Mouse (Mus musculus) intestine, embryonic 14.5 days (tissue): ENCODE results near the gene Pnp. TPM values are rescaled to one million over a fixed set of nuclear protein-coding genes. Genes with fewer than 3 reads are reported as not detected.

Experiments
- ATAC-seq: fragments of 200-750 bp; cut with Nextera tagmentation; replicated peaks from 2 replicates; pipeline ENCODE4 v1.8.0; 2017; ENCODE audit warnings: low read depth, moderate number of reproducible peaks, moderate TSS enrichment, moderate library complexity; ENCODE audit not compliant: low FRiP score, low TSS enrichment
- DNase-seq: peaks from one replicate; pipeline ENCODE4 v3.0.0-alpha.2; 2018; ENCODE audit warnings: low spot score
- H3K27ac ChIP-seq: fragments of 300-500 bp; sonication (generic); 2 replicates; pipeline ENCODE4 v1.5.1; 2014; ENCODE audit warnings: low read depth, mild to moderate bottlenecking, control low read depth
- H3K27me3 ChIP-seq: fragments of 300-500 bp; sonication (generic); replicated peaks from 2 replicates; pipeline ENCODE4 v1.6.1; 2014; ENCODE audit warnings: low read length, control low read depth; ENCODE audit not compliant: control insufficient read depth, insufficient read depth
- H3K36me3 ChIP-seq: fragments of 300-500 bp; sonication (generic); 2 replicates; pipeline ENCODE4 v1.6.1; 2014; ENCODE audit warnings: low read length, control low read depth; ENCODE audit not compliant: control insufficient read depth, insufficient read depth
- H3K4me1 ChIP-seq: fragments of 300-500 bp; sonication (generic); replicated peaks from 2 replicates; pipeline ENCODE4 v1.6.1; 2014; ENCODE audit warnings: low read length, control low read depth, mixed read lengths; ENCODE audit not compliant: control insufficient read depth, insufficient read depth
- H3K4me2 ChIP-seq: fragments of 300-500 bp; sonication (generic); 2 replicates; pipeline ENCODE4 v1.6.1; 2014; ENCODE audit warnings: low read length
- H3K4me3 ChIP-seq: fragments of 300-500 bp; sonication (generic); 2 replicates; pipeline ENCODE4 v1.5.1; 2014; ENCODE audit warnings: low read depth, low read length, control low read depth, mixed read lengths
- H3K9ac ChIP-seq: fragments of 300-500 bp; sonication (generic); 2 replicates; pipeline ENCODE4 v1.6.1; 2014; ENCODE audit warnings: mild to moderate bottlenecking, low read length
- H3K9me3 ChIP-seq: fragments of 300-500 bp; sonication (generic); 2 replicates; pipeline ENCODE4 v1.6.1; 2016; ENCODE audit warnings: low read length, control low read depth; ENCODE audit not compliant: control insufficient read depth
- WGBS: fragments of 180-500 bp; shearing (Covaris S2); extraction: QIAGEN DNeasy Blood & Tissue Kit; methylation state at CpG from one replicate; pipeline ENCODE4 v1.1.7; 2014; 5-methylcytosine and 5-hydroxymethylcytosine counted together
- polyA plus RNA-seq: library from polyadenylated mRNA; unstranded; fragments of >200 nt; fragmentation: Nextera tagmentation; extraction: Ambion mirVana; gene quantifications from 2 replicates; pipeline ENCODE4 v1.2.1, GENCODE M21; 2014

Gene Pnp
- polyA plus RNA-seq, 1 experiment from 2014 or later = 75.2 TPM

DNA sequence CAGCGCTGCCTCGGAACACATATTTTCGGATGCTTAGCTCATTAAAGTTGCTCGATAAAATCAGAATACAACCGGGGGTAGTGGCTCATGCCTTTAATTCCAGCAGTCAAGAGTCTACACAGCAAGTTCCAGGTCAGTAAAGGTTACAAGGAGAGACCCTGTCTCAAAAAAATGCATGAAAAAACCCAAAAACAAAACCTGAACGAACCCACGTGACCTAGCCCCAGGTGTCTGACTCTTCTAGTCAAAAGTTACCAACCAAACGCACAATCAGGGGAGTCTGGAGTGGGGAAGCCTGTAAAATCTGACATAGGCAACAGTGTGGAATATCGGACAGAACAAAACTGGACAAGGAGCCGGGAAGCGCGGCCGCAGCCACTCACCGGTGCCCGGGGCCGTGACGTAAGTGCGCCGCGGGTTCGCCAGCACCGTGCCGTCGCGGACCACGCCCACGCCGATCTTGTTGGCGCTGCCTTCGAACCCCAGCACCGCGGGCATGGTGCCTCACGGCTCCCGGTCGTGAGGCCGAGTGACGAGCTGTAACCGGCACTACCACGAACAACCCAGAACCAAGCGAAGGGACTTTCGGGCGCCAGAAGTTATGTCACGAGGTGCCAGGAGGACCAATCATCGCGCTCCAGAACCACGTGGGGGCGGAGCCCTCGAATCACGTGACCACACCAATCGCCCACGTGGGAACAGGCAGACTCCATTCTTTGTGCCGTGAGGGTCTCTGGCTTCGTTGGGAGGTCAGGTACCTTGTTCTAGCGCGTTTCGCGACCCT, 6.4 kb upstream of the Pnp start, which contains the start of the genes Osgep and Apex1:
Gene Osgep, minus strand, starts transcription at position 613 of the 784 bp plus-strand sequence.
Gene Apex1, plus strand, starts transcription at position 688 of the 784 bp plus-strand sequence.
- Histone ChIP-seq H3K4me3 (peak within 1 kb of the TSS; percentile 94), H3K4me2 (peak within 1 kb of the TSS; percentile 91), H3K4me1 (peaks cover 6% of the 10 kb centered on the region), H3K9ac (peak within 1 kb of the TSS; percentile 93), H3K36me3 (peaks cover 43% of the 10 kb centered on the region), H3K27ac (peak within 1 kb of the TSS; percentile 96), H3K27me3 (no peaks in the 10 kb centered on the region), H3K9me3 (no peaks in the 10 kb centered on the region)
- peak; percentile 97 for DNase-seq
- ATAC-seq = peak; percentile 95
- WGBS = under 1% methylated on average over 57 of the region's 57 CpGs

DNA sequence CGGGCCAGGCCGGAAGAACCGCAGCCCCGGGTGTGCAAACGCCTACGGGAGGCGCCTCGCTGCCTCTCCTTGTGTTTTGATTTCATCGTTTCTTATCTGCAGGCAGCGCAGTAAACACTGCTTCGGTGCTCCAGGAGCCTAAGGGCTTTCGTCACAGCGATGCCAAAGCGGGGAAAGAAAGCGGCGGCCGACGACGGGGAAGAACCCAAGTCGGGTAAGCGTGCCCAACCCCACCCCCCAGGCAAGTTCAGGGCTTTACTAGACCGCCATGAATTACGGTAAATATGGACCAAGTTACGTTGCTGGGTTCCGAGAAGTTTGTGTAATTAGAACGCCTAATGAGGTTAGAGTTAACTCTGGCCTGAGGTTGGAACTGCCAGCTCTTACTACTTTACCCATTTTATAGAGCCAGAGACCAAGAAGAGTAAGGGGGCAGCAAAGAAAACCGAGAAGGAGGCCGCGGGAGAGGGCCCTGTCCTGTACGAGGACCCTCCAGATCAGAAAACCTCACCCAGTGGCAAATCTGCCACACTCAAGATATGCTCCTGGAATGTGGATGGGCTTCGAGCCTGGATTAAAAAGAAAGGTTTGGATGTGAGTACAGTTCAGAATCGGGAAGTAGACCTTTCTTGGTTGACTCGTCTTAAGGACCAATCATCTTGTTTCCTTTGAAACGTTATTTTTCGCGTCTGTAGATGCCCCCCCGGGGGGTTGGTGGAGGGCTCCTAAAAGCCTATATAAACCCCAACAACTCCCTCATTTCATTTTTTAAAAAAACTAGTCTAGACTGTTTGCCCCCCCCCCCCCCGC, 5.6 kb upstream of the Pnp start:
- Histone ChIP-seq H3K4me2 (peak overlapping the region; percentile 91), H3K36me3 (peaks cover 37% of the 10 kb centered on the region), H3K4me1 (peaks cover 13% of the 10 kb centered on the region), H3K4me3 (peak overlapping the region; percentile 94), H3K27me3 (no peaks in the 10 kb centered on the region), H3K27ac (peak overlapping the region; percentile 96), H3K9ac (peak overlapping the region; percentile 93), H3K9me3 (no peaks in the 10 kb centered on the region)
- DNase-seq = no peak
- WGBS = under 1% methylated on average over 38 of the region's 38 CpGs
- peak; percentile 16; the same call in 1 of the 2 replicates for ATAC-seq

DNA sequence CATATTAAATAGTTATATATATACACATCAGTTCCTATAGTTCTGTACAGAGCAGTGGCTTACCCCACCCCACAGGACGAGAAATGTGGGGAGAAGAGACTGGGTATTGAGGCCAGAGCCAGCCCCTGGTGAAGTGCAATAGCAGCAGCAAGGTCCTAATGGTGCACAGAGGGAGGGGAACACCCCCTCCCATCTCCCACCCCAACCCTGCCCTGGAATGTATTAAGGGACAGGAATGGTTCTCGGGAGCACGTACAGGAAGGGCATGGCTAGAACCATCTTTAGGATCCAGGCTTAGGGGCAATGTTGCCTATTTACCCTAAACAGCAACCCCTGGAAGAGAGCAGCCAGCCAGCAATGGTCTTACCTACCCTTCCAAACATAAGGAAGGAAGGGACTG, 3.5 kb upstream of the Pnp start:
- Histone ChIP-seq H3K4me1 (peaks cover 13% of the 10 kb centered on the region), H3K4me3 (no peak overlapping the region), H3K9me3 (no peaks in the 10 kb centered on the region), H3K36me3 (peaks cover 37% of the 10 kb centered on the region), H3K9ac (no peak overlapping the region), H3K4me2 (no peak overlapping the region), H3K27me3 (no peaks in the 10 kb centered on the region), H3K27ac (no peak overlapping the region)
- ATAC-seq (no peak), DNase-seq (no peak)
- 67% methylated on average over 3 of the region's 3 CpGs for WGBS

DNA sequence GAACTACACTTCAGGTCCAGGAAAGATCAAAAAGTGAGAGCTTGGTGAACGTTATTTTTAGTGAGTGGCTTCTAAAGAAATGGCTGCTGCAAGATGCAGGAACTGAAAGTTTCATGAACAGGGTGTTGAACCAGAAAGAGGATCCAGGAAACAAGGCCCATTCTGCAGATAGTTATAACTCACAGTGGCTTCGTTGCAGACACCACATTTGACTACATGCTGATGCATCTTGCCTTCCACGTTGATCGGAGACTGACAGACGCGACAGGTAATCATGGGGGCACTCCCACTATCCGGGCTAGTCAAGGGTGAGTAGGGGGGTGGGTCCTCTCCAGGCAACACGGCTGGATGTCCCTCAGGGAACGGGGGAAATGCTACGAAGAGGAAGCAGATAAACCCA, 931 bp upstream of the Pnp start:
- H3K9me3 ChIP-seq = no peaks in the 10 kb centered on the region
- no peaks in the 10 kb centered on the region for H3K27me3 ChIP-seq
- 12% methylated on average over 10 of the region's 10 CpGs for WGBS
- H3K9ac ChIP-seq = peak overlapping the region; percentile 97
- H3K27ac ChIP-seq = peak overlapping the region; percentile 82
- ATAC-seq (no peak), DNase-seq (no peak)
- H3K4me2 ChIP-seq = peak overlapping the region; percentile 74
- H3K36me3 ChIP-seq = peaks cover 37% of the 10 kb centered on the region
- peak overlapping the region; percentile 87 for H3K4me3 ChIP-seq
- peaks cover 10% of the 10 kb centered on the region for H3K4me1 ChIP-seq

DNA sequence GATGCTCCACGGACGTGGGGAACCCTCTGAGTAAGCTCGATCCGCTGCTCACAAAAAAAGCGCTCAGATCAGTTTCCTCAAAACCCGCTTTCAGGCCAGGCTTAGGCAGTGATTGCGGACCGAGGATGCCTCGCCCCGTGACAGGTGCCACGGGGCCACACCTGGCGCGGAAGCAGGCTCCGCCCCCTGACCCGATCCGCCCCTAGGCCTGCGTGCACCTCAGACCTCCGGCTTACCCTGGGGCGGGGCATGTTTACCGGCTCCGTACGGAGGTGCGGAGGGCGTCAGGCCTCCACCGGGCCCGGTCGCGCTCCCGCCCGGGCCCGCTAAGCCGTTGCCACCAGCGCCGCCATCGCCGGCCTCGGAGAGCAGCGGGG, 517 bp upstream of the Pnp start:
- ATAC-seq = peak; percentile 74
- WGBS = 0% methylated on average over 33 of the region's 38 CpGs
- Histone ChIP-seq H3K27me3 (no peaks in the 10 kb centered on the region), H3K4me3 (peak overlapping the region; percentile 87), H3K9me3 (no peaks in the 10 kb centered on the region), H3K9ac (peak overlapping the region; percentile 97), H3K4me2 (peak overlapping the region; percentile 74), H3K27ac (peak overlapping the region; percentile 82), H3K36me3 (peaks cover 37% of the 10 kb centered on the region), H3K4me1 (peaks cover 10% of the 10 kb centered on the region)
- DNase-seq = peak; percentile 78

DNA sequence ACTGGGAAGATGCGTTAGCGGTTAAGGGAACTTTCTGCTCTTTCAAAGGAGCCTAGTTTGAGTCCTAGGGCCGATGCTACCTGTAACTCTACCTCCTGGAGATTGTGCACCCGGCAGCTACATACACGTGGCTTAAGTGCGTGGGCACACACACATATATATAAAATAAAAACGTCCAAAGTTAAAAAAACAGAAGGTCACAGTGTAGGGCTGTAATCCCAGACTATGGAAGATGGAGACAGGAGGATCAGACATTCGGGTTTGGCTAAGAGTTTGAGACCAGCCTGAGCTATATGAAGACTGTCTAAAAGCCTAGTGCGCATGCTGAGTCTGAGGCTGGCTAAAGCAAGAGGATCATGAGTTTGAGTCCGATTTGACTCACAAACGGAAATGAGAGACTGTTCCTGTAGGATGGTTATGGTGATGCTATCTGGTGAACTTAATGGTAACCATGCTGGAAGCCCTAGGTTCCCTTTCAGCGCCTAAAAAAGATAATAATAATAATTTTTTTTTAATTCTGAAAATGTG, 675 bp downstream of the Pnp start:
- WGBS = 12% methylated on average over 12 of the region's 12 CpGs
- H3K9me3 ChIP-seq = no peaks in the 10 kb centered on the region
- H3K27ac ChIP-seq = peak overlapping the region; percentile 90
- H3K36me3 ChIP-seq = peaks cover 31% of the 10 kb centered on the region
- H3K4me3 ChIP-seq = peak overlapping the region; percentile 87
- ATAC-seq (no peak), DNase-seq (no peak)
- H3K4me2 ChIP-seq = peak overlapping the region; percentile 64
- no peaks in the 10 kb centered on the region for H3K27me3 ChIP-seq
- peak overlapping the region; percentile 55 for H3K9ac ChIP-seq
- peaks cover 10% of the 10 kb centered on the region for H3K4me1 ChIP-seq

DNA sequence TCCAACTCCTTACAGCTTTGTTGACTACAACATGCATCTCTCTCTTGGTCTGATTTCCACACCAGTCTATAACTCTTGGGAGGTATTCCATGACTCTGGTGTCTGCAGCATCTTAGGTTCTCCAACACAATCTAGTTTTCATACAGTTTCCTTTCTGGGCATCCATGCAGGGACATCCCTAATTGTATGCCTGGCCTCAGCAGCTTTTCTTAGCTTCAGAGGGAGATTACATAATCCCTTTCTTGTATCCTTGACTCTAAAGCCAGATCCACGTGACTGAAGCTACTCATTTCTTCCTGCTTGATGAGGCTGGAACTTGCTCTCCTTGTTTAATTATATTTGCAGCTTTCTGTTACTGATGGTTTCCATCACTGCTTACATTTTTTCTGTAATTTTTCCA, 5.8 kb downstream of the Pnp start:
- Histone ChIP-seq H3K9ac (no peak overlapping the region), H3K9me3 (no peaks in the 10 kb centered on the region), H3K27ac (no peak overlapping the region), H3K4me2 (no peak overlapping the region), H3K36me3 (no peaks in the 10 kb centered on the region), H3K27me3 (no peaks in the 10 kb centered on the region), H3K4me1 (no peaks in the 10 kb centered on the region; the same call in 1 of the 2 replicates), H3K4me3 (no peak overlapping the region)
- DNase-seq (no peak), ATAC-seq (no peak)
- WGBS = 62% methylated on average over 1 of the region's 1 CpGs

DNA sequence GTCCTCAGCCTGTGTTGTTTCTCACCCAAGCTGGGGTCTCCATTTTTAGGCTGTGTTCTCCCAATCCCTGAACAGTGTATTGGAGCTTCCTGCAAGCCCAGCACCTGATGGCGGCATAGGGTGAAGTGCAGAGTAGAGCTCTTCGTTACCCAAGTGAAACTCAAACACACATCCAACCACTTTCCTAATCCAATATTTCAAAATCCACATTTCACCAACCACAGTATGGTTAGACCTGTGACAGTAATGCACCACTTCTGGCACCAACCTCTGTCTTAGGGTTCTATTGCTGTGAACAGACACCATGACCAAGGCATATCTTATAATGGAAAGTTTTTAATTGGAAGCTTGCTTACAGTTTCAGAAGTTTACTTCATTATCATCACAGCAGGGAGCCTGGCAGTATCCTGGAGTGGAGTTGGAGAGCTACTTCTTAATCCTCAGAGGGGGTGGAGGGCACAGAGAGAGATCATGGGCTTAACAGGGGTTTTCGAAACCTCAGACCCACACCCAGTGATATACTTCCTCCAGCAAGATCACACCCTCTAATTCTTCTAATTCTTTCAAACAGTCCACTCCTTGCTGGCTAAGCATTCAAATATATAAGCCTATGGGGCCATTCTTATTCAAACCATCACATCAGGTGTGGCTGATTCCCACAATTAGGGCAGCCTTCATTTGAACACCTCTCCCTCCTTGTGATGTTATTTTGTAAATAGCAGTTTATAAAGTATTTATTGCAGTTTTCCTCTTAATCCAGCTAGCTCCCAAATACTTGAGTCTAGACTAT, 7.4 kb downstream of the Pnp start:
- 93% methylated on average over 3 of the region's 3 CpGs for WGBS
- ATAC-seq = no peak
- Histone ChIP-seq H3K4me1 (no peaks in the 10 kb centered on the region), H3K4me3 (no peak overlapping the region), H3K36me3 (no peaks in the 10 kb centered on the region), H3K27ac (no peak overlapping the region), H3K9me3 (no peaks in the 10 kb centered on the region), H3K4me2 (no peak overlapping the region), H3K27me3 (no peaks in the 10 kb centered on the region), H3K9ac (no peak overlapping the region)
- DNase-seq = no peak
